Mouse (Mus musculus): ENCODE results near the gene Gm3488. TPM values are rescaled to one million over a fixed set of nuclear protein-coding genes. Genes with fewer than 3 reads are reported as not detected.

Gene Gm3488
- polyA plus RNA-seq (2015; fragmentation: Nextera tagmentation; extraction: Ambion mirVana), result 12.3 and 16.9 TPM in 2 replicates

GRCm38 (mm10) chr14:5501374-5501773 lies at the start of gene Gm3488:
Gene Gm3488, plus strand, starts transcription at chr14:5501674.

GRCm38 (mm10) chr14:5455367-5455766 lies 46.1 kb upstream of the Gm3488 start, which contains the start of gene Gm3194:
Gene Gm3194, minus strand, starts transcription at chr14:5455467.

GRCm38 (mm10) chr14:5477730-5478129 lies 23.7 kb upstream of the Gm3488 start, which contains the start of gene Gm8246:
Gene Gm8246, minus strand, starts transcription at chr14:5477830.

GRCm38 (mm10) chr14:5483907-5484306 lies 17.6 kb upstream of the Gm3488 start, which contains the start of gene Gm3187:
Gene Gm3187, plus strand, starts transcription at chr14:5484207.

GRCm38 (mm10) chr14:5538196-5538595 lies 36.7 kb downstream of the Gm3488 start, which contains the start of gene Gm3532:
Gene Gm3532, plus strand, starts transcription at chr14:5538496.

Other genes with a start within 250 kb of the Gm3488 start
- gene Gm3526, start 241.1 kb upstream of the Gm3488 start, polyA plus RNA-seq (2015; fragmentation: Nextera tagmentation; extraction: Ambion mirVana), result not detected in 2 replicates
- not detected in 2 replicates for gene Gm3542, start 166.7 kb upstream of the Gm3488 start, polyA plus RNA-seq (2015; fragmentation: Nextera tagmentation; extraction: Ambion mirVana)
- 0.26 and 1.4 TPM in 2 replicates for gene Gm3500, start 112.6 kb upstream of the Gm3488 start, polyA plus RNA-seq (2015; fragmentation: Nextera tagmentation; extraction: Ambion mirVana)
- 0.37 and 1.7 TPM in 2 replicates for gene Gm3194, start 46.2 kb upstream of the Gm3488 start, polyA plus RNA-seq (2015; fragmentation: Nextera tagmentation; extraction: Ambion mirVana)
- not detected in 2 replicates for gene Gm8246, start 23.8 kb upstream of the Gm3488 start, polyA plus RNA-seq (2015; fragmentation: Nextera tagmentation; extraction: Ambion mirVana)
- 0.23 TPM in 1 of 2 replicates, not detected in the other for gene Gm3187, start 17.5 kb upstream of the Gm3488 start, polyA plus RNA-seq (2015; fragmentation: Nextera tagmentation; extraction: Ambion mirVana)
- gene Gm3532, start 36.8 kb downstream of the Gm3488 start, polyA plus RNA-seq (2015; fragmentation: Nextera tagmentation; extraction: Ambion mirVana), result not detected in 2 replicates
- gene Gm8265, start 131.4 kb downstream of the Gm3488 start, polyA plus RNA-seq (2015; fragmentation: Nextera tagmentation; extraction: Ambion mirVana), result not detected in 2 replicates
- gene Gm9603, start 185.8 kb downstream of the Gm3488 start, polyA plus RNA-seq (2015; fragmentation: Nextera tagmentation; extraction: Ambion mirVana), result not detected in 2 replicates
- 1.1 and 1.5 TPM in 2 replicates for gene Gm3373, start 239.9 kb downstream of the Gm3488 start, polyA plus RNA-seq (2015; fragmentation: Nextera tagmentation; extraction: Ambion mirVana)

All from neural tube, postnatal 0 days (tissue).